Mouse (Mus musculus) testis, postnatal 10 days (tissue): ENCODE measurements around the gene Swap70.
"Not testable (repeated sequence)": the region's sequence is repeated elsewhere in the genome, so short reads cannot be mapped to it uniquely, and the experiment has no call there.

Experiments used
- DNase-seq: peaks from one replicate; pipeline ENCODE4 v3.0.0; 2021; ENCODE audit warnings: low spot score

Swap70 gene

DNA sequence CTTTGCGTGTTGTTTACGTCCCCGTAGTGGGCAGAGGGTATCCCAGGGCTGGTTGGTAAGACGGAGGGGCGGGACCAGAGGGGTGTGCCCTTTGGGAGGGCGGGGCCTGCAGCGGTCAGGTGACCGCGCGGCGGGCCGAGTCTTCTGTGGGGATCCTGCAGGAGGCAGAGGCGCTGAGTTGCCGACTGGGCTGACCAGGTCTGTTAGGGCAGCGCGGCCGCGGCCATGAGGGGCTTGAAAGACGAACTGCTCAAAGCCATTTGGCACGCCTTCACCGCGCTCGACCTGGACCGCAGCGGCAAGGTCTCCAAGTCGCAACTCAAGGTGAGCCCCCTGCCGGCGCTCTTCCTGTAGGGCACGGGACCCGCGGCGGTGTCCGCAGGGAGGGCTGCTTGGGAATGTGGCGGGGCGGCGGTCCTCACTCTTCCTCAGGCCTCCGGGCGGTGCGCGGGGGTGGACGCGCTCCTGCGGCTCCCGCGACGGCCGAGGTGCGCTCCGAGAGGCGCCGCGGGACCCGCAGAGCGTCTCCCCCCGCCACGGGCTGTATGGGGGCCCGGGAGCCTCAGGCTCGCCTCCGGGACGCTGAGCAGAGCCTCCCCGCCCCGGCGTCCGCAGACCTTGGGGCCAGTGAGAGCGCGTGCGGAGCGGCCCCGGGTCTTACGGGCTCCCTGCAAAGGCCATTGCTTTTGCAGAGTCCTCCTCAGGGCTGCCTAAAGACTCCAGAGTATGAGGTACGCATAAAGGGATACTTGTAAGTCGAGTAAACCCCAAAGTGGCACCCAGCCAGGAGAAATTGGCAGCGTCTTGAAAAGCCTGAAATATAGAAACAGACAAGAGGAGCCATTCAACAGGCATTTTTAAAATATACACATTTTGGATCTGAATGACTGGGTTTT, at the start of gene Swap70:
Swap70 (plus strand) TSS at position 126 of the 896 bp plus-strand sequence.
- DNase-seq: peak; percentile 94

DNA sequence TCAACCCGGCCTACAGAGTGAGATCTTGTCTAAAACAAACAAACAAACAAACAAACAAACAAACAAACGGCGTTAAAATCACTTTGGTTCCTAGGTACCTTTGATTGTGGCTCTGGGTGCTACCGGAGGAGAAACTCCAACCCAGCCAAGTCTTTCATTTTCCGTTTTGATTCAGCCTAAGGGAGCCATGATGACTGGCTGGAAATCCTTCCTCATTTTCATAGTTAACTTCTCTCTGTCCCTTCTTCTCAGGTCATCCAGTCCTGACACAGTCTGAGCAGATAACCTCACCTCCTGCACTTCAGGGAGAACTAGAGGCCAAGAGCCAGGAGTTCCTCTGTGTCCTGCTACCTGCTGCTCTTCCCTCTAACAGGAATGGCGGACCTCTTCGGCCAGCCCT, 42.3 kb upstream of the Swap70 start:
- no peak for DNase-seq

DNA sequence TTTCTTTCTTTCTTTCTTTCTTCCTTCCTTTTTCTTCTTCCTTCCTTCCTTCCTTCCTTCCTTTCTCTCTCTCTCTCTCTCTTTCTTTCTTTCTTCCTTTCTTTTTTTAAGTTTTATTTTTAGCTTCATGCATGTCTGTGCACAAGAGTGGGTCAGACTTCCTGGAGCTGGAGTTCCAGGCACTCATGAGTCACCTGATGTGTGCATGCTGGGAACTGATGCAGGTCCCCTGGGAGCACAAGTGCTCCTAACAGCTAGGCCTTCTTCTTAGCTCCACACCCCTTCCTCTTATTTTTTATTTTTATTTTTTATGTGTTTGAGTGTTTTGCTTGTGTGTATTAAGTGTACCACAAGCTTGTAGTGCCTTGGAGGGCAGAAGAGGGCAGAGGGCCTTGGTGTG, 40.9 kb upstream of the Swap70 start:
- no peak for DNase-seq

- no peak for DNase-seq
Measured at GRCm38 (mm10) chr7:110181446-110181845, 40.1 kb upstream of the Swap70 start.

- DNase-seq: no peak
Measured at GRCm38 (mm10) chr7:110184608-110185007, 36.9 kb upstream of the Swap70 start.

- DNase-seq: no peak
Measured at GRCm38 (mm10) chr7:110189951-110190350, 31.6 kb upstream of the Swap70 start.

GRCm38 (mm10) chr7:110193186-110193585, 28.3 kb upstream of the Swap70 start:
- no peak for DNase-seq

- no peak for DNase-seq
Measured at GRCm38 (mm10) chr7:110197176-110197575, 24.3 kb upstream of the Swap70 start.

DNA sequence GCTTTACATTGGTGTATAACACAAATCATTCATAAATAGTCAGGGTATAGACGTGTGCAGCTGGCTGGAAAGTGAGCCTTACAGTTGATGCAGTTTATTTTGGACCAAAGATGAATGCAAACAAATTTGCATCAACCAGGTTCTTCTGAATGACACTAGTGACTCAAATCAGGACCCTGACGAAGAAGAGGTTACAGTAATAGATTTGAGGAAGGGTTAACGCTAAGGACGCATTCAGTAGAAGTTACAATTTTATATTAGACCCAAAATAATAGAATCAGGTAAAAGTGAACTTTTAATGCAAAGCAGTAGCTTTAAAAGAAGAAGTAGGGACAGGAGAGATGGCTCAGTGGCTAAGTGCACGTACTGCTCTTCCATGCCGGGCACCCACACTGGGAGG, 19.6 kb upstream of the Swap70 start:
- DNase-seq: no peak

- DNase-seq: no peak
Measured at GRCm38 (mm10) chr7:110204208-110204607, 17.3 kb upstream of the Swap70 start.

DNA sequence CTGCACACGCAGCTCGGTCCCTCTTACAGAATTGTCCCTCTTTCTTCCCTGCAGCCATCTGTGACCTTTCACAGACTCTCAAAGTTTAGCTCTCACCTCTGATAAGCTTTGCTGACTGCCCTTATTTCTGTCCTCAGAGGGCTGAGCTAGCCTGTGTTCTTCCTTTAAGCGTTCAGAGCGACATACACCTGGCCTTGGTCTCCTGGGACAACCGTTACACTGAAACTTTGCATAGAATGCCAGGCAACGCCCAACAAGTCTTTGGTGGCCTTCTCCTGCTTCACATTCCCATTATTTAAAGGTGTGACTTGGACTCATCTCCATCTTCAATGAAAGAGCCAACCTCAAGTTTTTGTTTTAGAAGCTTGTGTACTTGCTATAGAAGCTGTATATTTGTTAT, 13.2 kb upstream of the Swap70 start:
- no peak for DNase-seq

- no peak for DNase-seq
Measured at GRCm38 (mm10) chr7:110209422-110209821, 12.1 kb upstream of the Swap70 start.

DNA sequence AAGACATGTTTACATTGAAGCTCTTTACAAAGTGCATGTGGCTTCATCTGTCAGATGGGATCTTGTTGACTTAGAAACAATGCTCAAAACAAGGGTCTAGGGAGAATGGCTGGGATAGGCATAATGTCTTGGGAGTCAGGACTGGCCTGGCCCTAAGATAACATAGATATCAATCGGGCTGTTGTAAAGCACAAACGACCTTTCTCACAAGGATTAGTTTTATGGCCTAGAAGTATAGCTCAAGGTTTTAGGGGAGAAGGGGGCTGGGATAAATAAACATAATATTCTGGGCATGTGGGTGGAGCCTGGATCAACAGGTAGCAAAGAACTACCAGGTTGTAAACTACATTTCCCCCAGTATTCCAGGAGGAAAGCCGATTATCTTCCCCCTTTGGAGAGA, 10.5 kb upstream of the Swap70 start:
- no peak for DNase-seq

DNA sequence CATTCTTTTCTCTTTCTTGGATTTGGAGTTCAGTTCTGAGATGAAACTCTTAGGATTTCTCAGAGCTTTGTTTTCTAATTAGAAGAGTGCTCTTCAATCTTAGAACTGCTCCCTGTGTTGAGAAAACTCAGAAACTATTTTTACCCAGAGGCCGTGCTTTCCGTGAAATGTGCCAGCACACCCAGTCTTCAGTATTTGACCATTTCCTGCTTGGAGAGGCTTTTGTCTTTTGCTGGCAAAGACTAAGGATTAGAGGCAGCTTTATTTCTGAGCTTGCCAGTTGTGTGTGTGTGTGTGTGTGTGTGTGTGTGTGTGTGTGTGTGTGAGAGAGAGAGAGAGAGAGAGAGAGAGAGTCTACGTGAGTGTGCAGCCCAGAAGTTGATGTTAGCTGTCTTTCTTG, 6.6 kb upstream of the Swap70 start:
- DNase-seq: no peak

- no peak for DNase-seq
Measured at GRCm38 (mm10) chr7:110221051-110221585, 393 bp upstream of the Swap70 start.

- no peak for DNase-seq
Measured at GRCm38 (mm10) chr7:110222583-110223182, 1.2 kb downstream of the Swap70 start.

DNA sequence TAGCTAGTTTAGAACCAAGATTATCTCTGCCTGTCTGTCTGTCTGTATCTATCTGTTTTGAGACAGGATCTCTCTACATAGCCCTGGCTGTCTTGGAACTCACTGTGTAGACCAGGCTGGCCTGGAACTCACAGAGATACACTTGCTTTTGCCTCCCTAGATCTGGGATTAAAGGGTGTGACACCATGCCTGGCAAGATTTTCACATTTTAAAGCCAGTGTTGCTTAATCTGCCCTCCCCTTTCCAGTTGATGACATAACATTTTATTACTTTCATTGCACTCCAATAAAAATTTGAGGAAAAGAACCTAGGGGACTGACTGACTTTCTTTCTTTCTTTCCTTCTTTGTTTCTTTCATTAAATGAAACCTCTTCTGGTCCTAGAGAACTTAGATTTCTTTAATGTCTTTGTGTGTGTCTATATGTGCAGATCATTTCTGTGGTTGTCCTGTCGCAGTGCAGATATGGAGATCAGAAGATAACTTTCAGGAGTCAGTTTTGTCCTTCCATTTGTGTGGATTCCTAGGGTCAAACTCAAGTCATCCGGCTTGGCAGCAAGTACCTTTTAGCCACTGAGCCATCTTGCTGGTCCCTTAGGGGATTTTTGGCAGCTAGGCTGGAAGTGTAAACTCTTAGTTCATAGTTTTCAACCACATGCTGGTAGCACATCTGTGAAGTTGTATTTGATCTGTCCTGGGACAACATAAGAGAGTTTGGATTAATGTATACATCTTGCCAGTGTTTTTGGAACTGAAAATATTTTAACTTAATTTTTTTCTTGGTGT, 2.4 kb downstream of the Swap70 start:
- DNase-seq: no peak

GRCm38 (mm10) chr7:110226484-110226883, 5.0 kb downstream of the Swap70 start:
- DNase-seq: no peak

GRCm38 (mm10) chr7:110229967-110230366, 8.5 kb downstream of the Swap70 start:
- DNase-seq: no peak

GRCm38 (mm10) chr7:110231127-110231526, 9.6 kb downstream of the Swap70 start:
- not testable (repeated sequence) for DNase-seq

- DNase-seq: no peak
Measured at GRCm38 (mm10) chr7:110236085-110236484, 14.6 kb downstream of the Swap70 start.

- DNase-seq: no peak
Measured at GRCm38 (mm10) chr7:110237451-110237836, 15.9 kb downstream of the Swap70 start.
